Mouse (Mus musculus) MEL (cell line): Measurements from ENCODE around the gene Tango2. TPM values are rescaled to one million over a fixed set of nuclear protein-coding genes. Genes with fewer than 3 reads are reported as not detected.

Source experiments
- DNase-seq: peaks from one replicate; pipeline ENCODE4 v3.0.0; 2011; ENCODE audit warnings: low read depth, low spot score
- H3K27ac ChIP-seq: 2 replicates; pipeline ENCODE4 v1.5.1; 2012; ENCODE audit warnings: low read depth, mild to moderate bottlenecking, control low read depth, low read length, moderate library complexity; ENCODE audit not compliant: control insufficient read depth
- H3K27me3 ChIP-seq, 2 experiments: fragments of 150-350 bp in 1 of 2; sonication (generic) in 1 of 2; 2 replicates each; pipeline ENCODE4 v1.6.1; 2012; ENCODE audit warnings: low read length in 2 of 2, mild to moderate bottlenecking in 2 of 2, improper control_type of control experiment in 1 of 2, moderate library complexity in 1 of 2; ENCODE audit not compliant: insufficient read depth in 2 of 2, control insufficient read depth in 1 of 2
- H3K36me3 ChIP-seq, 2 experiments: 2 replicates each; pipeline ENCODE4 v1.6.1; 2012 to 2014; ENCODE audit warnings: low read length in 2 of 2, improper control_type of control experiment in 1 of 2, inconsistent platforms in 1 of 2, mild to moderate bottlenecking in 1 of 2; ENCODE audit not compliant: insufficient read depth in 2 of 2, control insufficient read depth in 1 of 2
- H3K4me1 ChIP-seq, 2 experiments: fragments of 150-350 bp in 1 of 2; sonication (generic) in 1 of 2; 2 replicates each; pipeline ENCODE4 v1.6.1; 2012; ENCODE audit warnings: low read length in 2 of 2, improper control_type of control experiment in 1 of 2, mild to moderate bottlenecking in 1 of 2; ENCODE audit not compliant: insufficient read depth in 2 of 2, control insufficient read depth in 1 of 2
- H3K4me3 ChIP-seq, 2 experiments: fragments of 150-350 bp in 1 of 2; sonication (generic) in 1 of 2; 2 replicates each; pipeline ENCODE4 v1.5.1; 2012; ENCODE audit warnings: low read depth in 2 of 2, low read length in 2 of 2, mild to moderate bottlenecking in 2 of 2, moderate library complexity in 2 of 2, control low read depth in 1 of 2, improper control_type of control experiment in 1 of 2; ENCODE audit not compliant: control insufficient read depth in 1 of 2, insufficient read depth in 1 of 2
- H3K79me2 ChIP-seq: 2 replicates; pipeline ENCODE4 v1.6.1; 2012; ENCODE audit warnings: mild to moderate bottlenecking, low read length, moderate library complexity; ENCODE audit not compliant: control insufficient read depth, poor library complexity, insufficient read depth
- H3K9ac ChIP-seq: 2 replicates; pipeline ENCODE4 v1.6.1; 2012; ENCODE audit warnings: low read depth, mild to moderate bottlenecking, control low read depth, low read length, moderate library complexity; ENCODE audit not compliant: control insufficient read depth, poor library complexity, severe bottlenecking
- H3K9me3 ChIP-seq: fragments of 150-350 bp; sonication (generic); replicated peaks from 2 replicates; pipeline ENCODE4 v1.6.1; 2012; ENCODE audit warnings: mild to moderate bottlenecking, low read length, improper control_type of control experiment, moderate library complexity; ENCODE audit not compliant: insufficient read depth
- CTCF ChIP-seq, 3 experiments: IDR thresholded peaks in 2 of 3; conservative IDR thresholded peaks in 1 of 3; 2 replicates each; pipeline ENCODE4 v1.5.1; 2011 to 2012; ENCODE audit warnings: low read length in 3 of 3, low read depth in 2 of 3, mild to moderate bottlenecking in 2 of 3, improper control_type of control experiment in 1 of 3, inconsistent platforms in 1 of 3, mixed read lengths in 1 of 3, moderate library complexity in 1 of 3; ENCODE audit not compliant: control insufficient read depth in 1 of 3, insufficient read depth in 1 of 3, poor library complexity in 1 of 3, severe bottlenecking in 1 of 3
- E2F4 ChIP-seq: IDR thresholded peaks from 2 replicates; pipeline ENCODE4 v1.6.1; 2011; ENCODE audit warnings: low read depth, low read length, improper control_type of control experiment, borderline replicate concordance
- EP300 ChIP-seq, 2 experiments: IDR thresholded peaks; 2 replicates each; pipeline ENCODE4 v1.6.1; 2011; ENCODE audit warnings: improper control_type of control experiment in 2 of 2, low read length in 2 of 2, low read depth in 1 of 2, mild to moderate bottlenecking in 1 of 2
- HCFC1 ChIP-seq: IDR thresholded peaks from 2 replicates; pipeline ENCODE4 v1.6.1; 2012; ENCODE audit warnings: low read depth, mild to moderate bottlenecking, inconsistent platforms, low read length, improper control_type of control experiment, moderate library complexity
- JUND ChIP-seq: IDR thresholded peaks from 2 replicates; pipeline ENCODE4 v1.6.1; 2011; ENCODE audit warnings: low read depth, mild to moderate bottlenecking, improper control_type of control experiment, low read length
- MEF2A ChIP-seq: IDR thresholded peaks from 2 replicates; pipeline ENCODE4 v1.6.1; 2014; ENCODE audit warnings: low read depth, mild to moderate bottlenecking, inconsistent platforms, low read length, improper control_type of control experiment; ENCODE audit not compliant: poor library complexity, insufficient replicate concordance, severe bottlenecking; ENCODE audit errors: extremely low read depth
- POLR2A ChIP-seq, 2 experiments: IDR thresholded peaks; 2 replicates each; pipeline ENCODE4 v1.6.1; 2011 to 2012; ENCODE audit warnings: low read length in 2 of 2, mild to moderate bottlenecking in 2 of 2, control low read depth in 1 of 2, improper control_type of control experiment in 1 of 2, low read depth in 1 of 2, moderate library complexity in 1 of 2; ENCODE audit not compliant: control insufficient read depth in 1 of 2, insufficient read depth in 1 of 2, poor library complexity in 1 of 2
- SMC3 ChIP-seq: IDR thresholded peaks from 2 replicates; pipeline ENCODE4 v1.6.1; 2011; ENCODE audit warnings: low read depth, low read length, improper control_type of control experiment
- USF1 ChIP-seq: IDR thresholded peaks from 2 replicates; pipeline ENCODE4 v1.6.1; 2014; ENCODE audit warnings: low read depth, mild to moderate bottlenecking, inconsistent platforms, low read length, improper control_type of control experiment, moderate library complexity
- ZKSCAN1 ChIP-seq: IDR thresholded peaks from 2 replicates; pipeline ENCODE4 v1.6.1; 2012; ENCODE audit warnings: low read depth, mild to moderate bottlenecking, inconsistent platforms, low read length, improper control_type of control experiment, moderate library complexity
- ZMIZ1 ChIP-seq: IDR thresholded peaks from 2 replicates; pipeline ENCODE4 v1.6.1; 2012; ENCODE audit warnings: low read depth, mild to moderate bottlenecking, inconsistent platforms, low read length, improper control_type of control experiment, moderate library complexity
- ZNF384 ChIP-seq: IDR thresholded peaks from 2 replicates; pipeline ENCODE4 v1.6.1; 2012; ENCODE audit warnings: low read depth, mild to moderate bottlenecking, inconsistent platforms, low read length, improper control_type of control experiment
- polyA plus RNA-seq, 2 experiments: library from polyadenylated mRNA; stranded (reverse) in 1 of 2; unstranded in 1 of 2; fragments of >175 nt in 1 of 2; fragments of >200 nt in 1 of 2; gene quantifications; 2 replicates each; pipeline versions ENCODE4 v1.2.1 to v1.2.4; 2012; ENCODE audit warnings: low replicate concordance in 2 of 2, low read depth in 1 of 2; ENCODE audit not compliant: insufficient read length in 2 of 2, insufficient read depth in 1 of 2, missing spikeins in 1 of 2
- total RNA-seq: library from RNA; depleted of rRNA; stranded (reverse); fragments of 300-350 nt; gene quantifications from 2 replicates; pipeline ENCODE4 v1.2.3, GENCODE M21; 2012

Tango2 gene
- total and polyA plus RNA-seq, 3 experiments, result 55.9 to 98.3 TPM; not detected in 1

DNA sequence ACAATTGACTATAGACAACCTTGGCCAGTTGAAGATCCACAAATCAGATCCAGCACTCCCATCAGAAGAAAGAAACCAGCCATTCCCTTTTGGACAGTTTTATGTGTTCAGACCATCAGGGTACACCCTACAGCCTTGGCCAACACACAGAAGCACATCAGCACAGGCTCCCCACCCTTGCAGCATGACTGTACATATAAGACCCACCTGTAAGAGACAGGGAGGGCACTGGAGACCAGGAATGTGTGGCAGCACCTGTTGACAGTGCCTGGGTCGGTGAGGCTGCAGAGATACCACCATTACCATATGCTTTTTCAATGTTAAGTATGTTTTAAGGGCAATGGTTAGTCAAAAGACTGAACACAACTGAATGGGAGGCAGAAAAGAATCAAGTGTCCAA lies 94.0 kb downstream of the Tango2 start:
- Histone ChIP-seq H3K9ac (no peak overlapping the region), H3K27ac (no peak overlapping the region), H3K4me1 (peaks cover 0 to 8% of the 10 kb centered on the region in 2 experiments; a peak in 1 of 4 replicates), H3K27me3 (no peaks in the 10 kb centered on the region), H3K9me3 (no peaks in the 10 kb centered on the region), H3K79me2 (peaks cover 26% of the 10 kb centered on the region), H3K36me3 (peaks cover 21 to 25% of the 10 kb centered on the region in 2 experiments), H3K4me3 (no peak overlapping the region)
- TF ChIP-seq POLR2A (IDR thresholded peaks at IDR 0.05; ENCODE audit: control insufficient read depth in 1 of 2, insufficient read depth in 1 of 2, low read depth in 1 of 2, low read length in 2 of 2, poor library complexity in 1 of 2) (peak in 1 of 2 experiments; percentile 51; a peak in 1 of 4 replicates), ZNF384 (no peak)
- peak; percentile 33 for DNase-seq

- peaks cover 21 to 22% of the 10 kb centered on the region in 2 experiments for H3K36me3 ChIP-seq
- peak; percentile 17 for DNase-seq
- H3K27me3 ChIP-seq, result no peaks in the 10 kb centered on the region
- H3K9me3 ChIP-seq, result no peaks in the 10 kb centered on the region
- peaks cover 33% of the 10 kb centered on the region for H3K79me2 ChIP-seq
- H3K27ac ChIP-seq, result no peak overlapping the region
- H3K4me3 ChIP-seq, result no peak overlapping the region
- TF ChIP-seq EP300 (IDR thresholded peaks at IDR 0.05; ENCODE audit: low read depth in 1 of 2, low read length in 2 of 2), result no peak
- no peak for TF ChIP-seq HCFC1
- TF ChIP-seq ZKSCAN1, result no peak
- TF ChIP-seq SMC3, result no peak
- TF ChIP-seq CTCF (IDR thresholded peaks at IDR 0.05 in 2 of 3, conservative IDR thresholded peaks at IDR 0.05 in 1 of 3; ENCODE audit: control insufficient read depth in 1 of 3, insufficient read depth in 1 of 3, low read depth in 2 of 3, low read length in 3 of 3, poor library complexity in 1 of 3, severe bottlenecking in 1 of 3), result no peak
- no peak for TF ChIP-seq JUND
- TF ChIP-seq E2F4, result no peak
- TF ChIP-seq ZMIZ1, result peak; percentile 66
- TF ChIP-seq POLR2A (IDR thresholded peaks at IDR 0.05; ENCODE audit: control insufficient read depth in 1 of 2, insufficient read depth in 1 of 2, low read depth in 1 of 2, low read length in 2 of 2, poor library complexity in 1 of 2), result peak in 1 of 2 experiments; percentile 28; a peak in 2 of 4 replicates
- no peak for TF ChIP-seq MEF2A
- no peak for TF ChIP-seq USF1
- peaks cover 0 to 8% of the 10 kb centered on the region in 2 experiments; a peak in 1 of 4 replicates for H3K4me1 ChIP-seq
- H3K9ac ChIP-seq, result no peak overlapping the region
Observed at GRCm38 (mm10) chr16:18252736-18253135, 95.2 kb downstream of the Tango2 start.
